Mouse (Mus musculus): ENCODE results near the gene Gpr19.

GRCm38 (mm10) chr6:134917087-134917486, 18.7 kb upstream of the Gpr19 start:
- no peak for TF ChIP-seq CTCF (IDR thresholded peaks at IDR 0.05; ENCODE audit: control insufficient read depth, insufficient read depth, insufficient read length)
- TF ChIP-seq MAX (IDR thresholded peaks at IDR 0.05) = no peak
- TF ChIP-seq USF1 (IDR thresholded peaks at IDR 0.05; ENCODE audit: low read depth) = no peak
